In genomic region chr13:37513905-37514607, GRCm38 (mm10) we compare ENCODE assay signal across 8 mouse cellular contexts.
A peak's percentile ranks its signal among the peaks of the same experiment; 100 is the strongest.
DNase-seq lines count a peak whose midpoint lies in the region; ATAC-seq lines count a peak whose summit lies in the region.

No protein-coding gene starts in this region.

- peak; percentile 86 for ATAC-seq in frontal cortex, adult (ENCODE audit: low TSS enrichment)
- peak; percentile 71 for ATAC-seq in hindbrain, embryonic 12.5 days (ENCODE audit: low FRiP score)
- peak; percentile 80 for ATAC-seq in lung, embryonic 15.5 days (ENCODE audit: borderline replicate concordance, extremely low read depth, low FRiP score, low TSS enrichment)

- no peaks in the 10 kb centered on the region for H3K36me3 ChIP-seq in hindbrain, embryonic 12.5 days
- no peaks in the 10 kb centered on the region for H3K36me3 ChIP-seq in lung, embryonic 15.5 days

- H3K4me3 ChIP-seq in hindbrain, embryonic 12.5 days: peak overlapping the region; percentile 11; the same call in 1 of the 2 replicates
- no peak overlapping the region for H3K4me3 ChIP-seq in lung, embryonic 15.5 days

- DNase-seq in layer of hippocampus, adult 11-12 months (ENCODE audit: low spot score): peak; percentile 51
- DNase-seq in layer of hippocampus, adult 9-10 months (ENCODE audit: low spot score): no peak
- DNase-seq in layer of hippocampus, postnatal 14 days (ENCODE audit: low spot score in 2 of 2): peak; percentile 41 to 55
- DNase-seq in right cerebral cortex, postnatal 10 days (ENCODE audit: low spot score in 2 of 2): peak; percentile 65 to 77
- DNase-seq in urinary bladder, postnatal 36 days (ENCODE audit: low spot score in 2 of 2): no peak

- peak overlapping the region; percentile 82 for H3K27ac ChIP-seq in hindbrain, embryonic 12.5 days
- H3K27ac ChIP-seq in lung, embryonic 15.5 days: peak overlapping the region; percentile 88

- H3K9ac ChIP-seq in hindbrain, embryonic 12.5 days: peak overlapping the region; percentile 41; the same call in 1 of the 2 replicates
- H3K9ac ChIP-seq in lung, embryonic 15.5 days: peak overlapping the region; percentile 2; the same call in 1 of the 2 replicates

- H3K4me1 ChIP-seq in hindbrain, embryonic 12.5 days: peaks cover 23% of the 10 kb centered on the region
- peaks cover 41% of the 10 kb centered on the region for H3K4me1 ChIP-seq in lung, embryonic 15.5 days

- 4% methylated on average over 23 of the region's 23 CpGs for WGBS in hindbrain, embryonic 12.5 days
- WGBS in lung, embryonic 15.5 days: 4% methylated on average over 23 of the region's 23 CpGs

- H3K9me3 ChIP-seq in hindbrain, embryonic 12.5 days (replicated peaks): no peaks in the 10 kb centered on the region
- H3K9me3 ChIP-seq in lung, embryonic 15.5 days: no peaks in the 10 kb centered on the region

- peak overlapping the region; percentile 47 for H3K4me2 ChIP-seq in hindbrain, embryonic 12.5 days (replicated peaks)
- peak overlapping the region; percentile 42 for H3K4me2 ChIP-seq in lung, embryonic 15.5 days

- no peaks in the 10 kb centered on the region for H3K27me3 ChIP-seq in hindbrain, embryonic 12.5 days
- no peaks in the 10 kb centered on the region for H3K27me3 ChIP-seq in lung, embryonic 15.5 days

Comparison
In these comparisons a context has a peak if more than half of its experiments do, and no peak if none do; other contexts are left out.
1. DNase-seq: peak in layer of hippocampus, adult 11-12 months (single experiment), layer of hippocampus, postnatal 14 days (2 of 2) and right cerebral cortex, postnatal 10 days (2 of 2); none in layer of hippocampus, adult 9-10 months (single experiment) and urinary bladder, postnatal 36 days (0 of 2).
2. Peak in every context shown above with its lines, with median percentiles within 50 percentile points of each other: ATAC-seq.